Mouse (Mus musculus): ENCODE data around the gene Tlr2. TPM values are rescaled to one million over a fixed set of nuclear protein-coding genes. Genes with fewer than 3 reads are reported as not detected.

Tlr2 gene
- 151 and 208 TPM in 2 replicates for total RNA-seq (2023)

GRCm38 (mm10) chr3:83841095-83841850, at the start of gene Tlr2:
Tlr2 (minus strand) TSS chr3:83841767.

Other genes starting within 250 kb of the Tlr2 start
- gene Sfrp2, start 75.4 kb downstream of the Tlr2 start, total RNA-seq (2023) = not detected in 2 replicates
- gene Tmem131l, start 198.4 kb upstream of the Tlr2 start, total RNA-seq (2023) = 188 and 272 TPM in 2 replicates

All from neutrophil, adult 65 days (primary cell).